Mouse (Mus musculus) lung, postnatal 0 days (tissue): ENCODE results near the gene Tnr.

Experiments
- CTCF ChIP-seq: IDR thresholded peaks from 2 replicates; pipeline ENCODE4 v1.5.1; 2016; ENCODE audit warnings: antibody characterized with exemption, mild to moderate bottlenecking
- EP300 ChIP-seq: IDR thresholded peaks from 2 replicates; pipeline ENCODE4 v1.6.1; 2016; ENCODE audit warnings: antibody characterized with exemption, mild to moderate bottlenecking, control low read depth

DNA sequence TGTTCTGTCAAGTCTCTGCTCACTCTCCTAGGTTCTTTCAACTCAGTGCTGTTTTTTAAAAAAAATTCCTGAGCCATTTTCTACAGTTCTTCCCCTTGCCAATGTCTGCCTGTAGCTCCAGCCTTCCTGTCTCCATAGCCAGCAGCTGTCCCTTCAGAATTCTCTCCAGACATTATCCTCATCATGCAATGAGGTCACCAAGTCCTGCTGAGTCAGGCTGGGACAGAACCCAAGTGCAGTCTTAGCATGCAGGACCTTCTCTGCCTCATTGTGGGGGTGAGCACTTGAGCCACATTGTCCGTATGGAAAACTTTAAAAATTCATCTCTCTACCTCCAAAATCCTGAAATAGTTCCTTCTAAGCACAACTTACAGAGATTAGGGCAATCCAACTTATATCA is 4.4 kb upstream of the Tnr start:
- no peak for TF ChIP-seq EP300
- no peak for TF ChIP-seq CTCF
